Mouse (Mus musculus): ENCODE measurements around the gene Fchsd2.

- TF ChIP-seq CTCF (conservative IDR thresholded peaks at IDR 0.05; ENCODE audit: low read length) (no peak), NANOG (IDR thresholded peaks at IDR 0.05; ENCODE audit: borderline replicate concordance, low read length) (no peak)
Observed at GRCm38 (mm10) chr7:101272466-101273160, 179.9 kb downstream of the Fchsd2 start.
